Mouse (Mus musculus) embryonic facial prominence, embryonic 13.5 days (tissue): ENCODE data around the gene Ntng2. TPM values are rescaled to one million over a fixed set of nuclear protein-coding genes. Genes with fewer than 3 reads are reported as not detected.

Experiments used
- ATAC-seq: fragments of 200-750 bp; cut with Nextera tagmentation; 2 replicates; pipeline ENCODE4 v1.8.0; 2017; ENCODE audit warnings: low read depth; ENCODE audit not compliant: insufficient number of reproducible peaks, insufficient read depth, low FRiP score, low TSS enrichment
- H3K27ac ChIP-seq: fragments of 300-500 bp; sonication (generic); 2 replicates; pipeline ENCODE4 v1.5.1; 2015; ENCODE audit warnings: moderate library complexity, mild to moderate bottlenecking, inconsistent platforms
- H3K27me3 ChIP-seq: fragments of 300-500 bp; sonication (generic); 2 replicates; pipeline ENCODE4 v1.6.1; 2015; ENCODE audit warnings: mild to moderate bottlenecking, inconsistent platforms
- H3K36me3 ChIP-seq: fragments of 300-500 bp; sonication (generic); 2 replicates; pipeline ENCODE4 v1.6.1; 2015; ENCODE audit warnings: mild to moderate bottlenecking, inconsistent platforms
- H3K4me1 ChIP-seq: fragments of 300-500 bp; sonication (generic); 2 replicates; pipeline ENCODE4 v1.6.1; 2015; ENCODE audit warnings: inconsistent platforms
- H3K4me2 ChIP-seq: fragments of 300-500 bp; sonication (generic); 2 replicates; pipeline ENCODE4 v1.6.1; 2015; ENCODE audit warnings: moderate library complexity, mild to moderate bottlenecking, inconsistent platforms
- H3K4me3 ChIP-seq: fragments of 300-500 bp; sonication (generic); 2 replicates; pipeline ENCODE4 v1.5.1; 2015; ENCODE audit warnings: mild to moderate bottlenecking, inconsistent platforms
- H3K9ac ChIP-seq: fragments of 300-500 bp; sonication (generic); 2 replicates; pipeline ENCODE4 v1.6.1; 2015; ENCODE audit warnings: mild to moderate bottlenecking, inconsistent platforms
- H3K9me3 ChIP-seq: fragments of 300-500 bp; sonication (generic); 2 replicates; pipeline ENCODE4 v1.6.1; 2016; ENCODE audit warnings: inconsistent platforms
- WGBS: fragments of 180-500 bp; shearing (Covaris S2); methylation state at CpG from one replicate; pipeline ENCODE4 v1.1.7; 2015; ENCODE audit warnings: mixed read lengths; 5-methylcytosine and 5-hydroxymethylcytosine counted together
- polyA plus RNA-seq: library from polyadenylated mRNA; unstranded; fragments of >200 nt; fragmentation: Nextera tagmentation; extraction: Ambion mirVana; gene quantifications from 2 replicates; pipeline ENCODE4 v1.2.1, GENCODE M21; 2015

Ntng2 gene
- polyA plus RNA-seq, 1 experiment from 2014 or later, result 0.89 TPM

DNA sequence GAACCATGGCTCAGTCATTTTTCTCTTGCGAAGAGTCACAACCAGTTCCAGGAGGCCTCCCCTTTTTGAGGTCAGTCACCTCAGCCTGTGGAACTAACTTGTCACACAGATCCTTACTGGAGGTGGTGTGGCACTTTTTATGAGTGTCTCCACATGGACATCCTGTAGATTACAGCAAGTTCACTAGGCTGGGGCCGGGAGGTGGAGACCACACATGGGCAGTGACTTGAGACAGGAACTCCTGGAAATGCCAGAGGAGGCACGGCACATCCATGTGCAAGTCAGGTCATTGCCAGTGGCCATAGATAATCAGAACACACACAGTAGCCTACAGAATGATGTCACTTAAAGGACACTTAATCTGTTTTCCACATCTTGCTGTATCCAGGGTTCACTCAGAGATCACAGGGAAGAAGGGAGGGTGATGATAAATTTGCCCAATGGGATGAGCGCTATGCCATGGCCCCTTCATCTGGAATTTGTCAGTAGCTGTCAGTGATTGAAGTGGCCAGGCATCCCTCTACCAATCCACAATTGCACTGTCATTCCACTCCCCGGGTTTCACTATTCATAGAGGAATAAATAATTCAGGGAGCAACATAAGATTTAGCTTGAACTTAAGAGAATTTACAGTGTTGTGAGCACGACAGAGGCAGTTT lies 69.4 kb downstream of the Ntng2 start:
- H3K9ac ChIP-seq, result no peak overlapping the region
- WGBS, result 71% methylated on average over 6 of the region's 6 CpGs
- H3K9me3 ChIP-seq, result no peaks in the 10 kb centered on the region
- H3K36me3 ChIP-seq, result peaks cover 34% of the 10 kb centered on the region
- no peaks in the 10 kb centered on the region for H3K27me3 ChIP-seq
- ATAC-seq, result no peak
- no peak overlapping the region for H3K4me3 ChIP-seq
- no peak overlapping the region for H3K27ac ChIP-seq
- no peak overlapping the region for H3K4me2 ChIP-seq
- no peaks in the 10 kb centered on the region for H3K4me1 ChIP-seq

DNA sequence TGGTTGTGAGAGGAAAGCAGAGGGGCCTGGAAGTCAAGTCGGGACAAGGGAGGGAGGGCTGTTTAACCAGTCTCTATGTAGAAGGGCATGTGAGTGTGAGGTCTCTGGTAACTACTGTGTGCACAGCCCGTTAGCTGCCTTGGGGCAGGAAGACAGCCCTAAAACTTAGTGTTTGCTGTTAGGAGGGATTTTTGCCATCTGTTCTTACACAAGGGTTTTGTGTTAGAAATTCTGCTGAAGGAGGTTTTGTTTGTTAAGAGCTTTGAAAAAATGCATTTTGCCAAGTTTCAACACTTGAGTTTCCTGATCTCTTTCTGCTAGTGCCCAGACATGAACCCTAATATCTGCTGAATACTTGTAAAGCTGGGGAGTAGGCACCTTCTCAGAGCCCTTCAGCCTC lies 71.7 kb downstream of the Ntng2 start:
- no peak for ATAC-seq
- Histone ChIP-seq H3K27me3 (no peaks in the 10 kb centered on the region), H3K36me3 (peaks cover 55% of the 10 kb centered on the region), H3K4me2 (no peak overlapping the region), H3K4me1 (no peaks in the 10 kb centered on the region), H3K9me3 (no peaks in the 10 kb centered on the region), H3K9ac (no peak overlapping the region), H3K4me3 (no peak overlapping the region), H3K27ac (no peak overlapping the region)
- 71% methylated on average over 2 of the region's 2 CpGs for whole genome bisulfite sequencing

DNA sequence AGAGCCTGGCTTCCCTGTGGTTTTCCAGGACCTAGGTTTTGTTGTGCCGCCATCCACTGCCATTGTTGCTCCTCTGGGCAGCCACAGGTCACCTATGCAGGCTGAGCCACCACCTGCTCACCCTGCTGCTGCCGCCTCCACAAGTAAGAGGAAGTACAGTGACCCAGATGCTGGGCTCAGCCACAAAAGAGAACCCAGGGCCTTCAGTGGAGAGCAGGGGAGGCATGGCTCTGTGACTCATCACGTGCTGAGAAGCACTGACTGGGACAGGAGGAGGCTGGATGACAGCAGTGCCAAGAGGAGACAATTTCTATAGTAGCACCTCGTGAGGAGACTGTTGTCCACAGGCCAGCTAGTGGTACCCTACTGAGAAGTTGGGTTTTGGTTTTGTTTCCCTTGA lies 73.0 kb downstream of the Ntng2 start:
- H3K36me3 ChIP-seq, result peaks cover 64% of the 10 kb centered on the region
- no peaks in the 10 kb centered on the region for H3K27me3 ChIP-seq
- no peak overlapping the region for H3K4me3 ChIP-seq
- no peak overlapping the region for H3K27ac ChIP-seq
- H3K4me2 ChIP-seq, result no peak overlapping the region
- WGBS, result 82% methylated on average over 4 of the region's 4 CpGs
- no peak overlapping the region for H3K9ac ChIP-seq
- ATAC-seq, result no peak
- no peaks in the 10 kb centered on the region for H3K9me3 ChIP-seq
- H3K4me1 ChIP-seq, result no peaks in the 10 kb centered on the region

DNA sequence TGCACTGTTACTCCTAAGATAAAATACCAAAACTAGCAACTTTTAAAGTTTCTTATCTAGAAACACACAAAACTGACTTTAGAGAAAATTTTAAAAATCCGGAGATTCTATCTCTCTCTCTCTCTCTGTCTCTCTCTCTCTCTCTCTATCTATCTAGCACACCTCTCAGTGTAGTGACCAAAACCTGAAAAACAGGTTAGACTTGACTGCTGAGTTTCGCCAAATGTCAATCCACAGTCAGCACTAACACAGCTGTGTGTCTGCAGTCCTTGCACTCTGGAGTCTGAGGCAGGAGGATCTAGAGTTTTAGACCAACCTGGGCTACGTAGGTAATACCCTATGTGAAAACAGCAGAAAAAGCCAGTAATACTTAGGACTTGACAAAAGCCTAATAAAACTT lies 77.9 kb downstream of the Ntng2 start:
- Histone ChIP-seq H3K4me1 (no peaks in the 10 kb centered on the region), H3K4me2 (no peak overlapping the region), H3K27me3 (no peaks in the 10 kb centered on the region), H3K27ac (no peak overlapping the region), H3K36me3 (peaks cover 86% of the 10 kb centered on the region), H3K9ac (no peak overlapping the region), H3K9me3 (no peaks in the 10 kb centered on the region), H3K4me3 (no peak overlapping the region)
- no peak for ATAC-seq
- WGBS, result 81% methylated on average over 3 of the region's 3 CpGs

DNA sequence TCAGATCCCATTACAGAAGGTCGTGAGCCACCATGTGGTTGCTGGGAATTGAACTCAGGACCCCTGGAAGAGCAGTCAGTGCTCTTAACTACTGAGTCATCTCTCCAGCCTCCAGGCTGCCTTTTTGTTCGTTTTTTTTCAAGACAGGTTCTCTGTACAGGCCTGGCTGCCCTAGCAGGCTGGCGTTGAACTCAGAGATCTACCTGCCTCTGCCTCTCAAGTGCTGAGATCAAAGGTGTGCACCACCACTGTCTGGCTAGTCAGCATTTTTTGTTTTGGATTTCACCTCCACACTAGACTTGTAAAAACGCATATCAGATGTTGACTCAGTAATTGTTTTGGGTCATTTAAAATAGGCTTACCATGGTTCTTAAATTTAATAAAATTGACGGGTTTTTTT lies 84.7 kb downstream of the Ntng2 start:
- no peaks in the 10 kb centered on the region for H3K9me3 ChIP-seq
- no peak overlapping the region for H3K9ac ChIP-seq
- no peaks in the 10 kb centered on the region for H3K27me3 ChIP-seq
- H3K4me2 ChIP-seq, result no peak overlapping the region
- no peaks in the 10 kb centered on the region for H3K4me1 ChIP-seq
- no peak overlapping the region for H3K4me3 ChIP-seq
- H3K27ac ChIP-seq, result no peak overlapping the region
- no peak for ATAC-seq
- WGBS, result 89% methylated on average over 5 of the region's 5 CpGs
- peaks cover 81% of the 10 kb centered on the region for H3K36me3 ChIP-seq

DNA sequence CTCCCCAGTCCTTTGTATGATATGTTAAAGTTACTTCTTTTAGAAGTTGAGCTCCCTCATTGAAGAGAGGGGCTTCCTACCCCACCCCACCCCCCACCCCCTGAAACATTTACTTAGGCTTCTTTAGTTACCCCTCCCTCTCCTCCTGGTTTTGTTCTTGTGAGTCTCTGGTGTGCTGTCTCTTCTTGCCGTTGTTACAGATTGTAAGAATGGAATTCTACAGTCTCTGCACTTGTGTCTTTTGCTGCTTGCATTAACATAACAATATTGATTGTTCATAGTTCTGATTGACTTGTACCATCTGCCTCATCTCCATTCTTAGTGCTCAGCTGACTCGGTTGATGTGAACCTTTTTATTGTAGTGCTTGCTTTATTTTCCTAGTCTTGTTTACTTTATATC lies 100.9 kb downstream of the Ntng2 start:
- H3K9ac ChIP-seq, result no peak overlapping the region
- H3K4me1 ChIP-seq, result no peaks in the 10 kb centered on the region
- H3K4me2 ChIP-seq, result no peak overlapping the region
- peaks cover 74% of the 10 kb centered on the region for H3K36me3 ChIP-seq
- H3K4me3 ChIP-seq, result no peak overlapping the region
- 83% methylated on average over 2 of the region's 2 CpGs for WGBS
- H3K27me3 ChIP-seq, result no peaks in the 10 kb centered on the region
- no peak overlapping the region for H3K27ac ChIP-seq
- no peaks in the 10 kb centered on the region for H3K9me3 ChIP-seq
- ATAC-seq, result no peak

Other genes starting within 250 kb of the Ntng2 start
- gene Cfap77, start 197.9 kb downstream of the Ntng2 start, polyA plus RNA-seq, result 0.39 and 0.54 TPM in 2 replicates
- 11.3 and 11.5 TPM in 2 replicates for gene Ttf1, start 192.7 kb downstream of the Ntng2 start, polyA plus RNA-seq
- 12.8 and 13.2 TPM in 2 replicates for gene Setx, start 128.8 kb downstream of the Ntng2 start, polyA plus RNA-seq
- gene Med27, start 93.8 kb upstream of the Ntng2 start, polyA plus RNA-seq, result 53.1 and 54.0 TPM in 2 replicates